Mouse (Mus musculus) left cerebral cortex, postnatal 25 days (tissue): Measurements from ENCODE around the gene Tstd1. TPM values are rescaled to one million over a fixed set of nuclear protein-coding genes. Genes with fewer than 3 reads are reported as not detected.

Experiments used
- DNase-seq, 2 experiments: peaks; one replicate each; pipeline ENCODE4 v3.0.0; 2022; ENCODE audit warnings: low spot score in 2 of 2, mixed read lengths in 1 of 2
- intact Hi-C: fragments of 180-260 bp; cut with DNase I; formaldehyde crosslinking; loops from one replicate; pipeline ENCODE4 v1.15.1; 2025
- total RNA-seq, 2 experiments: library from RNA; stranded (reverse); gene quantifications; 2 replicates each; pipeline ENCODE4 v1.2.3; 2021

The Tstd1 gene
- total RNA-seq, 2 experiments from 2014 or later, result 2.0 to 3.0 TPM

DNA sequence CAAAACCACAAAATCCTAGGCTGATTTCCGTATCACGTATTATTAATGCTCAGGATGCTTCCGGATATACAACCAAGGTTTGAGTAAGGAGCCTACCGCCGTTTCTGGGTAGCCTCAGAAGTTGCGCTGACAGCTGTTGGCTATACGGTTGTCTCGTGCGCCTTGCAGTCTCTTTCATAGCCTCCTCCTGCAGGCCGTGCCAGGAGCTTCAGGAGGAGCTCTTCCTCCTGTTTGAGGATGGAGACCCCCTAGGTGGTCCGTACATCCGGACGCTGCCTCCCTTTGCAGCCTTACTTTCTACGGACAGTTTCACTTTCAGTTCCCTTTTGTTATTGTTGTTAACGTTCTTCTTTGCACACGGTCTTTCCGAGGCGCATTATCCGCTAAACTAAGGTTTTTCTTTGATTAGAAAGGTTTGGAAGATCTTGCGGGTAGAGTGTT, 6.7 kb upstream of the Tstd1 start:
- peak; percentile 30 to 37 for DNase-seq
- intact Hi-C loops, result loop anchor here (5.0 kb wide), 1 partner anchor 65 kb away; no protein-coding TSS in a partner anchor

DNA sequence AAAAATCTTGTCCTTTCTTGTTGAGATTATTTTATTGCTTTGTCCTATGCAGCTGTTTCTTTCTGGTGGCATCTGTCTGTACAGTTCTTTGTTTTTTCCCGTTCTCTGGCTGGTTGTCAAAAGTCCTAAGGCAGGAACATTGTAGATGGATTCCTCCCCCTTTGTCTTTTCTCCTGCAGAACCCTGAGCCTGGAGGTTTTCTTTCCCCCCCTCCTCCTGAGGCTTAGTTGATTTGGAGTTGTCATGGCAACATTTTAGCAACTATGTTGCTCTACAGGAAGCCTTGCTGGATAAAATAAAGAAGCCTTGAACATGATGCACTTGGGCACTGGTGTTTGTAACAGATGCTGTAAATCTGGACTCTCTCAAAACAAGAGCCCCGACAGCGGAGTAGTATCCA, 6.2 kb upstream of the Tstd1 start:
- DNase-seq, result peak; percentile 31 to 70
- intact Hi-C loops, result loop anchor here (5.0 kb wide), 1 partner anchor 65 kb away; no protein-coding TSS in a partner anchor

DNA sequence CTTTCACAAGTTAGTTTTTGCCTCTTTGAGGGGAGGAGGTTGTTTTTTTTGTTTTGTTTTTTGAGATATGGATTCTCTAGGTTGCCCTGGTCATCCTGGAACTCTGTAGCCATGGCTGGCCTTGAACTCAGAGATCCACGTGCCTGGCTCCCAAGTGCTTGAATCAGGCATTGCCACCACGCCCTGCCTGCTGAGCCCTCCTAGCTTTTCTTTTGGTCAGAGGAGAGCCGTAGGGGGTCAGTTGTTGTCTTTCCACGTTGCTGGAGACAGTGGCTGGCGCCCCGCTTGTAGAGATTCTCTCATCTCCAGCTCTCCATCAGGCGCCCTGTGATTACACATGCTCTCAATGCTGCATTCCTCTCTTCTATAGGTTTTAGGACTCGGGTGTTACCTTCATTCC, 5.1 kb upstream of the Tstd1 start:
- DNase-seq, result no peak
- intact Hi-C loops, result loop anchor here (5.0 kb wide), 1 partner anchor 64 kb away; no protein-coding TSS in a partner anchor

DNA sequence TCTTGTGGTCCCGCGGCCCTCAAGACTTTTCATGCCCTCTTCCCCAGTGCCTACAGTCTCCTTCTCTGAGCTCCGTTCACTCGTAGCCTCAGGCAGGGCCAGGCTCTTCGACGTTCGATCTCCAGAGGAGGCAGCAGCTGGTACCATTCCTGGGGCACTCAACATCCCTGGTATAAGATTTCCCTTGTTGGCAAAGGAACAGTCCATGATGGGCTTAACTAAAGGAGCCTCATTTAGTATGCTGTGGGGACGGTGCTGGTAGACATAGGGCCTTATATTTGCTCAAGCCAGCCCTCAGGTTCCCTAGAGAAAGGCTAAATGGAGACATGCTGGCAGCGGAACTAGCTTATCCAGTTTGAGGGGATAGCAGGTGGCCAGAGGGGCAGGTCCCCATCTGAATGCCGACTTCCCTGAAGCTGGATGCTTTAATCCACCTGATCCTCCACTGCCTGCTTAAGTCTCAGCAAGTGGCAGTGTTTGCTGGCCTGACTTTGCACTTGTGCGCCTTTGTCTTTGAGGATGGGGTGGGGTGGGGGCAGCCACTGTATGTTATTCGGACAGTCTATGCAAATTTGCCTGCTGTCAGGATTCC, 715 bp downstream of the Tstd1 start:
- intact Hi-C loops, result no loop called here
- no peak for DNase-seq

DNA sequence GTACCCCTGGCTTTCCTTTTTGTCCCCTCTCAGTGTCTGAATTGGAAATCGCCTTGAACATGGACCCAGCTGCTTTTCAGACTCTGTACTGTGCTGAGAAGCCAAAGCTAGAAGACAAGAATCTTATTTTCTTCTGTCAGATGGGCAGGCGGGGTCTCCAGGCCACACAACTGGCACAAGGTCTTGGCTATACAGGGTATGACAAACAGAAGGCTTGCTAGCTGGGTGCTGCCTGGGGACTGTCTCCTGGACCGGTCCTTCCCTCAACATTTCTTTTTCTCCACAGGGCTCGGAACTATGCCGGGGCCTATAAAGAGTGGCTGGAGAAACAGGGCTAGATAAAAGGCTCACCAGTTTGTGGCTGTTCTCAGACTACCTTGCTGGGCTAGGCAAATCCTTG, 1.2 kb downstream of the Tstd1 start:
- no peak for DNase-seq
- intact Hi-C loops, result no loop called here

DNA sequence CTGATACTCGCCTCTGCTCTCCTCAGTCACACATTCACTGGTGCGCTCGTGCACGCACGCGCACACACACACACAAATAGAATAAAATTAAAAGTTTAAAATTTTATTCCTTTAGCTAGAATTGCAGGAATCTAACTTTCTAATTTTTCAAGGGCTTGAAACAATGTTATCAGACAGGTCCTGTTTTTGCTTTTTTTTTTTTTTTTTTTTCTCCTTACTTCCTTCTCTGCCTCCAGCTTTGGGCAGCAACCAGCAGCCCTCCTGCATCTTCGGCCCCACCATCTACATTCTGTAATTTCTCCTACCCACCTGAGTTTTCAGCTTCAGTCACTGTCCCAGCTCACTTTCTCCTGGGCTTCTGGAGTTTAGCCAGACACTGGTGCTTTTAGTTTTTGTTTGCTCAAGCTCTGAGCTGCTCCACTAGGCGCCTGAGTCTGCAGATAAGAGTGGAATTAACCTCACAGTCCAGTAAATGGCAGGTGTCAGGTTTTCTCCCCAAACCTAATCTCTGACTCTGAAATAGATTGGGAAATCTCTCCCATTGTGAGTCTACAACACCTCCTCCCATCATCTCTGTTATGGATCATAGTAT, 3.9 kb downstream of the Tstd1 start:
- DNase-seq, result no peak
- intact Hi-C loops, result no loop called here

DNA sequence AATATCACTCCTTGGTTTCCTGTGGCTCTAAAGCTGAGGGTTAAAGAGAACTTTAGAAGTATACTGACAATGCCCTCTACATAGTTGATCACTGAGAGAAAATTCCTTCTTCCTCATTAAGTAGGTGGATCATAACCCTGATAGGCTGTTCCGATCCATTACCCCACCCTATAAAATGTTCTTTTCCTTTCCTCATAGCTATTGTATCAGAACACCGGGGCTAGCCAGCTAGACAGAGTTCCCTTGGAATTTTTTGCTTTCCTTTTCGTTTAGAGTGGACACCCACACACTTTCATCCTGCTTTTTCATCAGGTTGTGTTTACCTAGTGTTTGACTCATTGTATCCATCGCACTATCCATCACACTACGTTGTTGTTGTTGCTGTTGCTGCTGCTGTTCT, 6.0 kb downstream of the Tstd1 start:
- no peak for DNase-seq
- intact Hi-C loops, result no loop called here

DNA sequence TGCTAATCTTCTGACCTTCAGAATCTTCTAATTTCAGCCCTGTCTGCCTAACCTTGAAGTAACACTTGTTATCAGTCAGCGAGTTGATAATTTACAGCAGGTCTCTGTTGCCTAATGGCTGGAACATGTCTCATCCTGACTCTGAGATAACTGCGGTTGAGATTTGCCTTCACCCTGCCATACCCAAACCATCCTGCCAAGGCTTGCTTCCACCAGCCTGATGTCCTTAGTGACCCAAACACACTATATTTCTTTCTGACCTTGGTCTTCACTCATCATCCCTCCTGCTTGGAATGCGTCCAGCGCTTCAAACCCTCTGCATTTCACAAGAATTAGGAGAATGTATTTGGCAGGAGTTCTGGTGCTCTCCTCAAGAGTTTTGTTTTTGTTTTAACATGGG, 6.5 kb downstream of the Tstd1 start:
- no peak for DNase-seq
- intact Hi-C loops, result no loop called here

DNA sequence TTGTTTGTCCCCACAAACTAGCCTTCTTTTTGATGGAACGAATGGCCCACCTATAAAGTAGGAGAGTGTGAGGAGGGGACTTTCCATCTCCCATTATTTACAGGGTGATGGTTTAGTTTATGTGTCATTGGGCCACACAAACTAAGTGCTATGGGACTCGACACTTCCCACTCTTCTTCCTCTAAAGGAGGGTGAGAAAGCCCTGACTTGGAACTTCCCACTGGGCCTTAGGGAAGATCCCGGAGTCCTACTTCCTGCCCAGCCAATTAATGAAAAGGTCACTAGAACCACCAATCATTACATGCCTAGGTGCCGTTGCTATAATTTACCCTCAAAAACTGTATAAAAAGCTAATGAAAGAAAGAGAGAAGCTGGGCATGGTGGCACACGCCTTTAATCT, 13.5 kb downstream of the Tstd1 start:
- intact Hi-C loops, result no loop called here
- DNase-seq, result no peak

DNA sequence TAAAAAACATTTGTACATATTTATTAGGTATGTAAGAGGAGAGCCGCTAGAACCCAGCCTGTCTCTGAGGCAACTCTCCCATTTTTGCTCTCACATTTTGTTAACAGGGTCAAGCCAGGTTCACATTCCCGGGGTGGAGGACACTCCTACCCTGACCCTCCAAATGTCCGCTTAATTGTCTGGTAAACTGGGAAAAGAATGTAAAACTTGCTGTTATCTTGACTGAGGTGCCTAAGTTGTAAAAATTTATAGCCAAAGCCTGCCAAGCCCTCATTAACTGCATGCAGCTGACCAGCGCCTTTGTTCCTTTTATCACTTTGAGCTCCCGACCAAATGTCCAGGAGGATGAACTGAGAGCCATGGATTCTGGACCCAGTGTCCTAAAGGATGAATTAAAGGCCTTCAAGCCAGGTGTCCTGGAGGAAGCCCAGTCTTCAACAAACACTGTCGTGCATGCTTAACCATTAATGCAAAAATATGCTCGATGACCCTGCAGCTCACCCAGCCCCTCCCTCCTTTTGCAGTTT, 16.7 kb downstream of the Tstd1 start:
- intact Hi-C loops, result no loop called here
- no peak for DNase-seq

DNA sequence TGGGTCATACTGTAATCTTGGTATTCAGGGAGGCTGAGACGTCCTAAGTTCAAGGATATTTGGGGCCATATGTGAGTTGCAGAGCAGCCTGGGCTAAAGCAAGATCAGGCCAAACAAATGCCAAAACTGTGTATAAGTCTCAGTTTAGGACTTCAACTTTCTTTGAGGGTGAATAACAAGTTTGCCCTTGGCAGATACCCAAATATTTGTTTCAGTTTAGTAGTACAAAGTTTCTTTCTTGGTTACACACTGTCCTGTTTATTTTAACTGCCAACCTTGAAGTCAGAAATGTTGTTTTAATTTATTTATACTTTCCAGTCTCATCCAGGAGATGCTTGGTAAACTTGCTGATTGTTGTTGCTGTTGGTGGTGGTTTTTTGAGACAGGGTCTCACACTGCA, 17.3 kb downstream of the Tstd1 start:
- DNase-seq, result no peak
- intact Hi-C loops, result no loop called here

DNA sequence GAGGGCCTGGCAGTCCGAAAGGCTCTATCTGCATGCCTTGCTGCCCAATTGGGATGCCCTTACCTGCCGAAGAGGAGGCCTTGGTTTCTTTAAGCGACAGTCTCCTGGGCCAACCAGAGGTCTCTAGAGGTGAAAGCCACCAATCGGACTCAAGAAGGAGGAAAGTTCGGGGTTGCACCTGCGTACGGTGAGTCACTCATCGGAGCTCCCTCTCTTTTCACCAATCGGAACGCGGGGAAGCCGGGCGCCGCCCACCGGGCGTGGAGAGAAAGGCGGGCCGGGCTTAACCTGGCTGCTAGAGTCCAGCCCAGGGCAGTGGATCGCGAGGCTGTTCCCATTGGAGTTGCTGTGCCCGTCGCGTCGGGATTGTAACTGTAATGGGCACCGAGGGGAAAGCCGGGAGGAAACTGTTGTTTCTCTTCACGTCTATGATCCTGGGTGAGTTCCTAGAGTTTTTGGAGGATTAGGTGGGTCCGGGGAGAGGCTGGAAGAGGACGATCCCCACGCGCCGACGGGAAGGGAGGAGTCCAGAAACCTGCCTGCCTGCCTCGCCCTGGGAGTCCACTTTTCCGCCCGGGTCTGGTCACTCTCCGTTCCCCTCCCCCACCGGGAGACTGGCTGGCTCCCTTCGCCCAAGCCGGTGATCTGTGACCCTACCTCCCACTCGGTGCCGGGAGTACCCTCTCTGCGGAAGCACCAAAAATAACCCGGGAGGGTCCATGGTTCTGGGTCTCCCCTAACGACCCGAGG, 18.8 kb downstream of the Tstd1 start, which contains the start of gene F11r:
TSS of gene F11r (plus strand) at position 272 of the 750 bp plus-strand sequence.
- intact Hi-C loops, result no loop called here
- peak in 1 of 2 experiments; percentile 20 for DNase-seq

DNA sequence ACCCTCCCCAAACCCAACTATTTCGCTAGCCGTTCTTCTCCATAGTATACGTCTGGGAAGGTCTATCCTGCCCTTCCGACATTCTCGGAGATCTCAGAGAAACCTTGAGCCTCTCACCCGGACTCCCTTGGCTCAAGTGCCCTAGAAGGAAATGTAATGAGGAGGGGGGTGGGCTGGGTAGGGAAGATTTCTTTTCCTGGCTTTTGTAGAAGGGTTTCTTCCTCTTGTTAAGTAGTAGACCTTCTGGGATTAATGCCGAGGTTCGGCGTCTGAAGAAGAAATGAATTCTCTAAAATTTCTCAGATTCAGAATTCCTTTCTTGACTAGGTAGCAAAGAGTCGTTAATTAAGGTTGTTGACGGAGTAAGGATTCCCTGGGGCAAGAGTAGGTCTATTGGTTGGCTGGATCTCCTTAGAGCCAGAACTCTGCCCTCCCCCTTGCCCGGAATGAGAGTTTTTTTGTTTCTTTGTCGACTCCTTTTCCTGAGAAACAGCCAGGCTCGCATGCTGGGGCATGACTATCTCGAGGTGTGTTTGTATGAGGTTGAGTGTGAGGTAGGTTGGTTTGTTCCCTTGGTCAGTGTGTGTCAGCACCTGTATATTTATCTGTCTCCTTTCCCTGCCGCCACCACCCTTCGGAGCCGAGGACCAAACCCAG, 19.5 kb downstream of the Tstd1 start:
- intact Hi-C loops, result no loop called here
- no peak for DNase-seq

DNA sequence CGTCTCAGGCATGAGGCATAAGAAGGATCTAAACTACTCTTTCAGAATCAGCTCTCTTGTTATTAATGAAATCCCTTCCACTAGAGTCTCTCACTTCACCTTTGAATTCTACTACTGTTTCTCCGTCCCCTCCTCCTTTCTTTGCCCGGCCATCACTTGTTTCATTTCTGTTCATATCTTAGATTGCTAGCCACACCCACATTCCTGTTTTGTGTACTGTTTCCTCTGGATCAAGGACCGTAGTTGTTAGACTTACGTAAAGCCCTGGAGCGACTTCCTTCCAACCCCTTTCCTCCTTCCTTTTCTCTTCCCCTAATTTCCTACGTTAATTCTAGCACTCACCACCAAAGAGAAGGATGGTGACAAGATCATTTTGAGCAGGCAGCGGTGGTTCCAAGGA, 20.4 kb downstream of the Tstd1 start:
- intact Hi-C loops, result no loop called here
- no peak for DNase-seq

DNA sequence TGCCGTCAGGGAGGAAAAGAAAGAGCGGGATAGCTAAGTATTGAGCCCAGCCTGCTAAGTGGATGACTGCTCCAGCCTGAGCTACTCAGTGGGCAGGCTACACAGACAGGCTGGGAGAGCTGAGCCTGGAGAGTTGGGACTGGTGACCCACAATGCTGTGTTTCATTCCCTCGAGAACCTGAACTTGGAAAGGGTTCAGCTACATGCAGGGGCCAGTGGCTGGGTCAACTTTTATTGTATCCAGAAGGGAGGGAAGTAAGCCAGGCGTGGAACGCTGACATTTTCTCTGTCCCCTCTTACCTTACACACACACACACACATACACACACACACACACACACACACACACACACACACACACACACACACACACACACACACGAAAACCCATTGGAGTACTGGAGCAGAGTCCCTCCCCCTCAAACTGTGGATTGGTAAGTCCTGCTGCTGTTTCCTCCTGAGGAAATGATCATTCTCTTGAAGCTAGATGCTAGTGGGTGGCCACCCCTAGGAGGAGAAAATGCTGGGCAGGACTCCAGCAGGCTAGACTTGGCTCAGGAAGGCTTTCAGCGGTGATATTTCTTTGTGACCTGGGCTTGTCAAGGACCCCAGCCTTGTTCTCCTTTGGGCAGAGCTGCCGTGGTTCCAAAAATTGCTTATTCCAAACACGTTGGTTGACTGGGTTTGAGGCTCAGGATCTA, 21.5 kb downstream of the Tstd1 start:
- intact Hi-C loops, result loop anchor here (10.0 kb wide), 1 partner anchor 265 kb away; no protein-coding TSS in a partner anchor
- DNase-seq, result peak in 1 of 2 experiments; percentile 28

DNA sequence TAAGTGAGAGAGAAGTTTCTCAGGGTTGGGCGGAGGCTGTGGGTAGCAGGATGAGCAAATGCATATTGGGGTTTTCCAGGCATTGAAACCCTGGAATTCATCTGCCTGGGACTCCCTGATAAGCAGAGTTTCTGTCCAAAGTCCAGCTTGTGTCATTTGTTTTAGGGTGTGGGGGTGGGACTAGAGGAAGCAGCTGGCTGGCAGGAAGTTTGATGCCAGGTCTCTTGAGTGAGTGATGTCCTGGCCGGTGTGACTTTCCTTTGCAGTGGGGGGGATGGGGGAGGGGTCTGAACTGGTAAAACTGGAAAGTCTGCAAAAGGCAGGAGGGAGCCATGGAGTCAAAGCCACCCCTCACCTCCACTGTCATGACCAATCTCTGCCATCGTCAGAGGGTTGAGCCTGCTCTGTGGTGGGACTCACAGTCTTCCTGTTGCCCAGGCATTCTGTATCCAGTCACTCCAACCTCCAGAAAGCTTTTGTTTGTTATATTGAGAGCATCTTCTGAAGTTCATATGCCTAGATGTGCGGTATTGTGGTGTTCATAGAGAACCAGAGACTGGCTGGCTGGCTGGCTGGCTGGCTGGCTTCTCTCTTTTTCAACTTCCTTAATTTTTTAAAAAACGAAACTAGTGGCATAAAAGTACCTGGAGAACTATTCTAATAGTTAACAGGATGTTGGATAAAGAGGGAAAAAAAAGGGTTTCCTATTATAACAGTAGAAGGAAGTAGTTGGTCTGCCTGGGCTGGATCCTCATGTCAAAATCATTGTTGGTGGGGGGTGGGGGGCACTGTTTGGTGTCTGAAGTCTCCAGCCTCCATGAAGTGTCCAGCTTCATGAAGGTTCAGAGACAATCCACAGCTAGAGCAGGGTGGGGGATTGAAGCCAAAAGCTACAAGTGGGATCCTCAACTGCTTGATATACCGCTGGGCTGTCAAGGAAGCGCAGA, 23.1 kb downstream of the Tstd1 start:
- no peak for DNase-seq
- intact Hi-C loops, result loop anchor here (10.0 kb wide), 1 partner anchor 267 kb away; no protein-coding TSS in a partner anchor

DNA sequence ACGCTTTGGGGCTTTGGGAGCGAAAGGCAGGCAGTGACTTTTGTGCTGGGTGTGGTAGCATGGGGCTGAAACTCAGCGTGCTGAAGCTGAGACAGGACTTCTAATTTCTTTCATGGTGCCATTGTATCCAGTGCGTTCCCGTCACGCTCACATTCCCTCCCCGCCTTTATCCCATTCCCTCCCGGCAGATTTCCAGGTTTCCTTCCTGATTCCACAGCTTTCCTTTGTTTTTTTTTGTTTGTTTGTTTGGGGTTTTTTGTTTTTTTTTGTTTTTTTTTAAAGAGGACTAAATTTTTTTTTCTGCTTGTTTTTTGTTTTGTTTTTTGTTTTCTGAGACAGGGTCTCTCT, 23.7 kb downstream of the Tstd1 start:
- intact Hi-C loops, result loop anchor here (10.0 kb wide), 1 partner anchor 268 kb away; no protein-coding TSS in a partner anchor
- DNase-seq, result no peak

DNA sequence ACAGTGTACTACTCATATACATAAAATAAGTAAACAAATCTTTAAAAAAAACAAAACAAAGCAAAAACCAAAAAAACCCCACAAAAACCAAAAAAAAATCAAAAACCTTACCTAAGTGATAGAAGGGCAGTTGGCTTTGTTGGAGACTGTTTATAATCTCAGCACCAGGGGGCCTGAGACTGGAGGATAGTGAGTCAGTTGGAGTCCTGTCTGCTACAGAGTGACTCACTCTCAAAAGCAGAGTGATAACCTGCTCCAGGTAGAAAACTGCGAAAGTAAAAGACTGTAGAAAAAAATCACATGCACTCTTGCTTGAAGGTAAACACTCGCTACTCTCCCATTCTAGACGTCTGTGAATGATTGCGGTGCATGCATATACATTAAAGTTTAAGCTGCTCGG, 26.4 kb downstream of the Tstd1 start:
- intact Hi-C loops, result loop anchor here (10.0 kb wide), 1 partner anchor 270 kb away; no protein-coding TSS in a partner anchor
- DNase-seq, result no peak
